In genomic region chr16:44502325-44502724, GRCm38 (mm10) we compare ENCODE assay signal across 13 mouse cellular contexts. TPM values are rescaled to one million over a fixed set of nuclear protein-coding genes. Genes with fewer than 3 reads are reported as not detected.
DNase-seq lines count a peak whose midpoint lies in the region; ATAC-seq and TF ChIP-seq lines count a peak whose summit lies in the region.
"Had no signal": no experiment of that assay in that cellular context is flagged by ENCODE, and none has a peak within 500 bp of the region (broad histone marks: within the 10 kb centered on the region; RNA-seq: fewer than 3 reads in every experiment).

No protein-coding gene starts in this region.

- no peak for TF ChIP-seq CTCF in hindbrain, postnatal 0 days (IDR thresholded peaks at IDR 0.05; ENCODE audit: low read depth)

- 84% methylated on average over 7 of the region's 7 CpGs for WGBS in forebrain, embryonic 13.5 days
- 88% methylated on average over 7 of the region's 7 CpGs for WGBS in forebrain, embryonic 12.5 days
- WGBS in hindbrain, postnatal 0 days: 45% methylated on average over 7 of the region's 7 CpGs
- 86% methylated on average over 7 of the region's 7 CpGs for WGBS in hindbrain, embryonic 12.5 days
- 45% methylated on average over 7 of the region's 7 CpGs for WGBS in heart, embryonic 15.5 days

- ATAC-seq in forebrain, embryonic 13.5 days: peak; percentile 31; the same call in 1 of the 2 replicates
- ATAC-seq in forebrain, embryonic 12.5 days (ENCODE audit: low FRiP score): no peak
- ATAC-seq in hindbrain, postnatal 0 days: peak; percentile 16; the same call in 1 of the 2 replicates
- ATAC-seq in hindbrain, embryonic 12.5 days (ENCODE audit: low FRiP score): no peak
- no peak for ATAC-seq in heart, embryonic 15.5 days (replicated peaks; ENCODE audit: insufficient number of reproducible peaks, insufficient read depth, low FRiP score, low read depth)
- ATAC-seq in frontal cortex, adult (ENCODE audit: low TSS enrichment): no peak

- H3K27me3 ChIP-seq in forebrain, embryonic 13.5 days: no peaks in the 10 kb centered on the region
- H3K27me3 ChIP-seq in forebrain, embryonic 12.5 days: no peaks in the 10 kb centered on the region
- H3K27me3 ChIP-seq in hindbrain, postnatal 0 days (ENCODE audit: insufficient read depth, low read length): no peaks in the 10 kb centered on the region
- H3K27me3 ChIP-seq in hindbrain, embryonic 12.5 days: no peaks in the 10 kb centered on the region
- no peaks in the 10 kb centered on the region for H3K27me3 ChIP-seq in heart, embryonic 15.5 days
- H3K27me3 ChIP-seq: embryonic facial prominence, embryonic 13.5 days had no signal

- H3K4me1 ChIP-seq in forebrain, embryonic 13.5 days: peaks cover 8% of the 10 kb centered on the region
- H3K4me1 ChIP-seq in forebrain, embryonic 12.5 days: peaks cover 11% of the 10 kb centered on the region
- peaks cover 2% of the 10 kb centered on the region; the same call in 1 of the 2 replicates for H3K4me1 ChIP-seq in hindbrain, postnatal 0 days (ENCODE audit: insufficient read depth, low read length)
- peaks cover 1% of the 10 kb centered on the region for H3K4me1 ChIP-seq in hindbrain, embryonic 12.5 days
- H3K4me1 ChIP-seq in heart, embryonic 15.5 days (replicated peaks): peaks cover 16% of the 10 kb centered on the region

- H3K9me3 ChIP-seq in forebrain, embryonic 13.5 days (replicated peaks): peaks cover 16% of the 10 kb centered on the region
- H3K9me3 ChIP-seq in forebrain, embryonic 12.5 days: 0 out of 2 replicates have a peak, but pooled peaks cover 8% of the 10 kb centered on the region
- H3K9me3 ChIP-seq in hindbrain, postnatal 0 days (ENCODE audit: low read length): no peaks in the 10 kb centered on the region
- H3K9me3 ChIP-seq in hindbrain, embryonic 12.5 days (replicated peaks): no peaks in the 10 kb centered on the region
- no peaks in the 10 kb centered on the region for H3K9me3 ChIP-seq in heart, embryonic 15.5 days (replicated peaks)

- no peak overlapping the region for H3K4me3 ChIP-seq in forebrain, embryonic 13.5 days
- H3K4me3 ChIP-seq in forebrain, embryonic 12.5 days (replicated peaks): no peak overlapping the region
- H3K4me3 ChIP-seq in hindbrain, postnatal 0 days (ENCODE audit: low read length): no peak overlapping the region
- no peak overlapping the region for H3K4me3 ChIP-seq in hindbrain, embryonic 12.5 days
- H3K4me3 ChIP-seq in heart, embryonic 15.5 days: no peak overlapping the region
- H3K4me3 ChIP-seq: embryonic facial prominence, embryonic 13.5 days had no signal

- H3K27ac ChIP-seq in forebrain, embryonic 13.5 days: no peak overlapping the region
- no peak overlapping the region for H3K27ac ChIP-seq in forebrain, embryonic 12.5 days
- peak overlapping the region; percentile 36; the same call in 1 of the 2 replicates for H3K27ac ChIP-seq in hindbrain, postnatal 0 days
- H3K27ac ChIP-seq in hindbrain, embryonic 12.5 days: no peak overlapping the region
- H3K27ac ChIP-seq in heart, embryonic 15.5 days: 0 out of 2 replicates have a peak overlapping the region, but pooled peaks have one; percentile 29
- H3K27ac ChIP-seq: embryonic facial prominence, embryonic 13.5 days; liver, embryonic 14.5 days had no signal

- peaks cover 88% of the 10 kb centered on the region for H3K36me3 ChIP-seq in forebrain, embryonic 13.5 days (ENCODE audit: poor library complexity, severe bottlenecking)
- peaks cover 96% of the 10 kb centered on the region for H3K36me3 ChIP-seq in forebrain, embryonic 12.5 days (replicated peaks)
- H3K36me3 ChIP-seq in hindbrain, postnatal 0 days (ENCODE audit: insufficient read depth, low read length): peaks cover 30% of the 10 kb centered on the region; the same call in 1 of the 2 replicates
- H3K36me3 ChIP-seq in hindbrain, embryonic 12.5 days: peaks cover 72% of the 10 kb centered on the region
- H3K36me3 ChIP-seq in heart, embryonic 15.5 days: peaks cover 41% of the 10 kb centered on the region

- H3K4me2 ChIP-seq in forebrain, embryonic 13.5 days: no peak overlapping the region
- no peak overlapping the region for H3K4me2 ChIP-seq in forebrain, embryonic 12.5 days
- no peak overlapping the region for H3K4me2 ChIP-seq in hindbrain, postnatal 0 days (ENCODE audit: low read depth, low read length)
- no peak overlapping the region for H3K4me2 ChIP-seq in hindbrain, embryonic 12.5 days (replicated peaks)
- H3K4me2 ChIP-seq in heart, embryonic 15.5 days: no peak overlapping the region
- H3K4me2 ChIP-seq: embryonic facial prominence, embryonic 13.5 days had no signal

- peak; percentile 54 for DNase-seq in hindbrain, postnatal 0 days (ENCODE audit: low spot score)
- peak; percentile 57 for DNase-seq in brain, adult 2 months (ENCODE audit: low read depth, low spot score)
- DNase-seq in layer of hippocampus, adult 11-12 months (ENCODE audit: low spot score): no peak
- DNase-seq: adrenal gland, postnatal 14 days; layer of hippocampus, adult 9-11 months; thymus, postnatal 14 days had no signal

- H3K9ac ChIP-seq in forebrain, embryonic 13.5 days: no peak overlapping the region
- no peak overlapping the region for H3K9ac ChIP-seq in forebrain, embryonic 12.5 days
- no peak overlapping the region for H3K9ac ChIP-seq in hindbrain, postnatal 0 days (replicated peaks; ENCODE audit: low read length)
- no peak overlapping the region for H3K9ac ChIP-seq in hindbrain, embryonic 12.5 days
- no peak overlapping the region for H3K9ac ChIP-seq in heart, embryonic 15.5 days
- H3K9ac ChIP-seq: embryonic facial prominence, embryonic 13.5 days; liver, embryonic 14.5 days had no signal

RNA-seq across cellular contexts. Expression of gene Boc, which starts 56.4 kb away (rescaled TPM):
- 20.6 and 21.2 TPM in 2 replicates for polyA plus RNA-seq in forebrain, embryonic 13.5 days (2015; fragmentation: Nextera tagmentation; extraction: Ambion mirVana)
- polyA plus RNA-seq in forebrain, embryonic 12.5 days (2016; fragmentation: Nextera tagmentation; extraction: Ambion mirVana): 28.3 and 31.0 TPM in 2 replicates
- 43.9 and 45.5 TPM in 2 replicates for total RNA-seq in hindbrain, postnatal 0 days (2014; rRNA removed)
- 6.8 and 8.1 TPM in 2 replicates for polyA plus RNA-seq in hindbrain, postnatal 0 days (2015; fragmentation: Nextera tagmentation; extraction: Ambion mirVana)
- 35.5 and 37.5 TPM in 2 replicates for polyA plus RNA-seq in hindbrain, embryonic 12.5 days (2016; fragmentation: Nextera tagmentation; extraction: Ambion mirVana)
- 7.7 and 14.0 TPM in 2 replicates for polyA plus RNA-seq in heart, embryonic 15.5 days (2015; fragmentation: Nextera tagmentation; extraction: Ambion mirVana)

Comparison
In these comparisons a context has a peak if more than half of its experiments do, and no peak if none do; other contexts are left out.
1. ATAC-seq: peak in forebrain, embryonic 13.5 days (single experiment) and hindbrain, postnatal 0 days (single experiment); none in forebrain, embryonic 12.5 days (single experiment), hindbrain, embryonic 12.5 days (single experiment), heart, embryonic 15.5 days (single experiment) and frontal cortex, adult (single experiment).
2. H3K27ac ChIP-seq: peak in hindbrain, postnatal 0 days (single experiment) and heart, embryonic 15.5 days (single experiment); none in forebrain, embryonic 13.5 days (single experiment), forebrain, embryonic 12.5 days (single experiment) and hindbrain, embryonic 12.5 days (single experiment).